Mouse (Mus musculus) liver, embryonic 16.5 days (tissue): ENCODE measurements around the gene Cd59b. TPM values are rescaled to one million over a fixed set of nuclear protein-coding genes. Genes with fewer than 3 reads are reported as not detected.
"Not testable (repeated sequence)": the region's sequence is repeated elsewhere in the genome, so short reads cannot be mapped to it uniquely, and the experiment has no call there.

ENCODE experiments used
- ATAC-seq: fragments of 200-750 bp; cut with Nextera tagmentation; 2 replicates; pipeline ENCODE4 v1.8.0; 2017; ENCODE audit warnings: low read depth, mild to moderate bottlenecking, moderate number of reproducible peaks, moderate library complexity
- H3K27ac ChIP-seq: fragments of 300-500 bp; sonication (generic); 2 replicates; pipeline ENCODE4 v1.5.1; 2014; ENCODE audit warnings: mild to moderate bottlenecking, low read length
- H3K27me3 ChIP-seq: fragments of 300-500 bp; sonication (generic); 2 replicates; pipeline ENCODE4 v1.6.1; 2014; ENCODE audit warnings: low read depth, low read length, mixed read lengths; ENCODE audit not compliant: control insufficient read depth, insufficient read depth
- H3K36me3 ChIP-seq: fragments of 300-500 bp; sonication (generic); 2 replicates; pipeline ENCODE4 v1.6.1; 2014; ENCODE audit warnings: mild to moderate bottlenecking; ENCODE audit not compliant: control insufficient read depth, insufficient read depth
- H3K4me1 ChIP-seq: fragments of 300-500 bp; sonication (generic); 2 replicates; pipeline ENCODE4 v1.6.1; 2014; ENCODE audit warnings: low read depth, low read length, mixed read lengths; ENCODE audit not compliant: control insufficient read depth
- H3K4me2 ChIP-seq: fragments of 300-500 bp; sonication (generic); 2 replicates; pipeline ENCODE4 v1.6.1; 2014; ENCODE audit warnings: low read depth, low read length, mixed read lengths
- H3K4me3 ChIP-seq: fragments of 300-500 bp; sonication (generic); 2 replicates; pipeline ENCODE4 v1.5.1; 2014; ENCODE audit warnings: low read depth, mild to moderate bottlenecking, low read length
- H3K9ac ChIP-seq: fragments of 300-500 bp; sonication (generic); 2 replicates; pipeline ENCODE4 v1.6.1; 2014; ENCODE audit warnings: low read depth, low read length
- H3K9me3 ChIP-seq: fragments of 300-500 bp; sonication (generic); replicated peaks from 2 replicates; pipeline ENCODE4 v1.6.1; 2016; ENCODE audit warnings: low read length; ENCODE audit not compliant: control insufficient read depth
- WGBS: fragments of 180-500 bp; shearing (Covaris S2); extraction: QIAGEN DNeasy Blood & Tissue Kit; methylation state at CpG from one replicate; pipeline ENCODE4 v1.1.7; 2014; ENCODE audit not compliant: insufficient replicate concordance; 5-methylcytosine and 5-hydroxymethylcytosine counted together
- polyA plus RNA-seq: library from polyadenylated mRNA; unstranded; fragments of >200 nt; fragmentation: Nextera tagmentation; extraction: Ambion mirVana; gene quantifications from 2 replicates; pipeline ENCODE4 v1.2.1, GENCODE M21; 2015

Gene Cd59b
- polyA plus RNA-seq, 1 experiment from 2014 or later: 9.7 TPM

DNA sequence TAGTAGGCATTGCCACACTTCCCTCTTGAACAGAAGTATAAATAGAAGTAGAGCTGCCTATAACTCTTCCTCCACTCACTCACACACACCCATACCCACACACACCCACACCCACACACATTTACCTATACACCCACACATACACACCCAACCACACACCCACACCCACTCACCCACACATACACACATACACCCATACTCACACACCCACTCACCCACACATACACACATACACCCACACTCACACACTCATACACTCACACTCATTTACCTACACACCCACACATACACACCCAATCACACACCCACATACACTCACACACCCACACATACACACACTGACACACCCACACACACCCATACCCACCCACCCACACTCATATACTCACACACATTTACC, 12.8 kb downstream of the Cd59b start:
- ATAC-seq: 0 out of 2 replicates have a peak, but pooled peaks have one; percentile 3
- peaks cover 28% of the 10 kb centered on the region for H3K4me1 ChIP-seq
- no peak overlapping the region for H3K27ac ChIP-seq

DNA sequence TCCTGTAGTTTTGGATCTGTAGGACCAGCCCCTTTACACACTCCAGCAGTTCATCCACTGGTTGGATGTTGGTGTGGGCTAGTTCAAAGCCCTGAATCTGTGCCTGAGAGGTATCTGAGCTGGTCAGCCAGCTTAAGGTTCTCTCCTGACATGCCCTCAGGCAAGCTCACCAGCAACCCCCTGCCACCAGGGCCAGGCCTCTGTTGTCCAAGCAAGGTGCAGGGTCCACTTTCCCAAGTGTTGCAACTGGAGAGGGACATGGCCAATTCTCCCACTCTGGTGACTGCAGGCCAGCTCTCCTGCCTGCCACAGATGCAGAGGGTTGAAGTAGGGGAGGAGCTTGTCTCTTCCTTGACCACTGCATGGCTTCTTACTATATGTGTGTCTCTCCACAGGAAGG, 14.4 kb downstream of the Cd59b start:
- not testable (repeated sequence) for H3K27ac ChIP-seq
- ATAC-seq: peak; percentile 68

More for the DNA sequence above, 12.8 kb downstream of the Cd59b start:
- H3K4me3 ChIP-seq: no peak overlapping the region
- no peaks in the 10 kb centered on the region for H3K27me3 ChIP-seq
- H3K9ac ChIP-seq: no peak overlapping the region
- H3K9me3 ChIP-seq: no peaks in the 10 kb centered on the region
- no peaks in the 10 kb centered on the region for H3K36me3 ChIP-seq
- no peak overlapping the region for H3K4me2 ChIP-seq

DNA sequence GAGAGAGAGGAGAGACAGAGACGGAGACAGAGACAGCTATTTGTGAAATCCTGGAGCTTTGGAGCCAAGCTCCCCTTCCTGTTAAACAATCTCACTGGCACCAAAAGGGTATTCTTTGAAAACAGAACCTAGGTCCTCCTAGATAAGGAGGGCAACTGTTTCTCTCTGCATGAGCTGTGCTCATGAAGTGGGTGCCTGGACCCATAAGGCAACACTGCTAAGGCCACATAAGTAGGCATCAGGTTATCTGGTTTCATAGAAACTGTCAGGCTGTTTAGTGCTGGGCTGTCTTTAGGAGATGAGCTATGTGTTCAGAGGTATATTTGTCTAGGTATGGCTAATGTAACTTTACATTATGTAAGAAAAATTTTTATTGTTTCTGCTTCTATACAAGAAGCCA, 17.9 kb downstream of the Cd59b start:
- peak overlapping the region; percentile 50; the same call in 1 of the 2 replicates for H3K27ac ChIP-seq
- 13% methylated on average over 1 of the region's 1 CpGs for WGBS
- H3K4me2 ChIP-seq, H3K4me3 ChIP-seq, H3K27me3 ChIP-seq, H3K9me3 ChIP-seq, H3K9ac ChIP-seq, H3K36me3 ChIP-seq: not testable (repeated sequence)
- H3K4me1 ChIP-seq: peaks cover 21% of the 10 kb centered on the region
- ATAC-seq: peak; percentile 75

More for the DNA sequence above, 14.4 kb downstream of the Cd59b start:
- H3K4me2 ChIP-seq, H3K9ac ChIP-seq, H3K9me3 ChIP-seq, H3K4me3 ChIP-seq, H3K27me3 ChIP-seq, H3K36me3 ChIP-seq: not testable (repeated sequence)
- peaks cover 22% of the 10 kb centered on the region for H3K4me1 ChIP-seq

DNA sequence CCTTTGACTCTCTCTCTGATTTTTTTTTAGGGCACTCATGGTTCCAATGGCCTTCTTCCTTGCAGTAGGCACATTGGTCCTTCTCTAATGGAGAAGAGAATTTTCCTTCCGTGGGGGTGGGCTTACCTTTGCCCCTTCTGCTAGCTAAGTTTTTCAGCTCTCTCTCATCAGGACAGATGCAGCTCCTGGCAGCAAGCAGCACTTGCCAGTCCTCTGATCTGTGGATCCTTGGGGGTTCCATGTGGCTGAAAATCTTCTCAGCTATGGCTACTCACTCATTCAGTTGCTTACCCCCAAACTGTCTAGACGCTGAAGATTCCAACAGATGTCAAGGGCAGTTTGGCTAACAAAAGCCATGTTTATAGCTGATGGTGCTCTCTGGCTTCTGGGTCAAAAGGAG, 23.7 kb downstream of the Cd59b start:
- H3K27me3 ChIP-seq: no peaks in the 10 kb centered on the region
- no peaks in the 10 kb centered on the region for H3K9me3 ChIP-seq
- no peaks in the 10 kb centered on the region for H3K36me3 ChIP-seq
- ATAC-seq: no peak
- H3K27ac ChIP-seq: no peak overlapping the region
- peaks cover 19% of the 10 kb centered on the region for H3K4me1 ChIP-seq
- H3K4me3 ChIP-seq: no peak overlapping the region
- WGBS: 66% methylated on average over 2 of the region's 2 CpGs
- no peak overlapping the region for H3K9ac ChIP-seq
- H3K4me2 ChIP-seq: no peak overlapping the region

- peak within 1 kb of the TSS; percentile 67 for H3K4me3 ChIP-seq
- H3K9me3 ChIP-seq: no peaks in the 10 kb centered on the region
- H3K36me3 ChIP-seq: no peaks in the 10 kb centered on the region
- ATAC-seq: peak; percentile 82
- no peaks in the 10 kb centered on the region for H3K27me3 ChIP-seq
- H3K27ac ChIP-seq: peak within 1 kb of the TSS; percentile 94
- peaks cover 40% of the 10 kb centered on the region for H3K4me1 ChIP-seq
- peak within 1 kb of the TSS; percentile 78 for H3K9ac ChIP-seq
- H3K4me2 ChIP-seq: peak within 1 kb of the TSS; percentile 58
- WGBS: 2% methylated on average over 15 of the region's 15 CpGs
Observed at GRCm38 (mm10) chr2:104095741-104096213, 26.1 kb downstream of the Cd59b start, which contains the start of gene Cd59a. TSS of gene Cd59a (plus strand) at chr2:104095801.

- Histone ChIP-seq H3K27me3 (no peaks in the 10 kb centered on the region), H3K4me1 (peaks cover 38% of the 10 kb centered on the region), H3K27ac (peak overlapping the region; percentile 94), H3K4me3 (peak overlapping the region; percentile 67), H3K9me3 (no peaks in the 10 kb centered on the region), H3K9ac (peak overlapping the region; percentile 78), H3K36me3 (no peaks in the 10 kb centered on the region), H3K4me2 (peak overlapping the region; percentile 58)
- 32% methylated on average over 10 of the region's 10 CpGs for WGBS
- no peak for ATAC-seq
Observed at GRCm38 (mm10) chr2:104096256-104096655, 26.6 kb downstream of the Cd59b start.

- peak overlapping the region; percentile 67 for H3K4me3 ChIP-seq
- peak overlapping the region; percentile 78 for H3K9ac ChIP-seq
- H3K4me2 ChIP-seq: peak overlapping the region; percentile 58
- not testable (repeated sequence) for H3K9me3 ChIP-seq, H3K27me3 ChIP-seq, H3K36me3 ChIP-seq, ATAC-seq
- peak overlapping the region; percentile 94 for H3K27ac ChIP-seq
- WGBS: 67% methylated on average over 1 of the region's 1 CpGs
- peaks cover 37% of the 10 kb centered on the region for H3K4me1 ChIP-seq
Observed at GRCm38 (mm10) chr2:104096796-104097195, 27.1 kb downstream of the Cd59b start.

DNA sequence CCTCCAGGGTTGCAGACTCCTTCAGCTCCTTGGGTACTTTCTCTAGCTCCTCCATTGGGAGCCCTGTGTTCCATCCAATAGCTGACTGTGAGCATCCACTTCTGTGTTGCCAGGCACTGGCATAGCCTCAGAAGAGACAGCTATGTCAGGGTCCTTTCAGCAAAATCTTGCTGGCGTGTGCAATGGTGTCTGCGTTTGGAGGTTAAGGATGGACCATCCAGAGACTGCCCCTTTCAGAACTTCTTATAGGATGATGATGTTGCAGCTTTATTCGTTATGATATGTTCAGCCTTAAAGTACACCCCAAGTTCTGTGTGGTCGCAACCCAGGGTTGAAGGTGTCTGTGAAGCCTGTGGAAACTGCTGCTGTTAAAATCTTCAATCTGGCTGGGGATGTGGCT, 27.7 kb downstream of the Cd59b start:
- H3K9ac ChIP-seq: peak overlapping the region; percentile 78
- not testable (repeated sequence) for H3K27me3 ChIP-seq, H3K9me3 ChIP-seq, ATAC-seq, H3K36me3 ChIP-seq
- WGBS: 83% methylated on average over 4 of the region's 4 CpGs
- H3K4me1 ChIP-seq: peaks cover 38% of the 10 kb centered on the region
- peak overlapping the region; percentile 94 for H3K27ac ChIP-seq
- H3K4me2 ChIP-seq: peak overlapping the region; percentile 58
- peak overlapping the region; percentile 67 for H3K4me3 ChIP-seq

DNA sequence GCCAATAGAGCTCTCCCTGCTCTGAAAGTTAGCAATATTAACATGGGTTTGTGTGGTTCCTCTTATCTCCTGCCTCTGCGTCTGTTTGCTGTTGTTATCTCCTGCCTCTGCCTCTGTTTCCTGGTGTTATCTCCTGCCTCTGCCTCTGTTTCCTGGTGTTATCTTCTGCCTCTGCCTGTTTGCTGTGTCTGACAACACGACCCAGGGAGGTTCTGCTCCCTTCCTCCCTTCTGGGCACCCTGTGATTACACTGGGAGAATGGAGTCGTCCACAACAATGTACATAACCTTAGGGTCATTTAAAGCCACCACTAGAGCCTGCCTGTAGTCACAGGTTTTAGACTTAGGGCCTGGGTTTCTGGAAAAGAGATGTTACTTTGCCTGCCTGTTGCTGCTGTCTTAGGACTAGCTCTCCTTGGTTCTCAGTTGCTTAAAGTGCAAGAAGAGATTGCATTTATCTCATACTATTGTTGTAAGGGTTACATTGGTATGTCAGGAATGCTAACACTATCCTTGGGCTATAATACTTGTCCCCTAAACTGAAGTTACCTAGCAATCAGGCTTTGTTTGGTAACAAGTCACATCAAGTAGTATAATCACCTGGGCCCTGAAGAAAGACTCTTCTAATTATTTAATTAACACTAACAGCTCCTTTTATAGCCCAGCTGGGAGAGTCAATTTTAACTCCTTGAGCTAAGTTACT, 29.0 kb downstream of the Cd59b start:
- Histone ChIP-seq H3K4me2 (peak overlapping the region; percentile 58), H3K9me3 (no peaks in the 10 kb centered on the region), H3K27ac (peak overlapping the region; percentile 94), H3K9ac (peak overlapping the region; percentile 53), H3K4me1 (peaks cover 47% of the 10 kb centered on the region), H3K4me3 (peak overlapping the region; percentile 56), H3K27me3 (no peaks in the 10 kb centered on the region), H3K36me3 (no peaks in the 10 kb centered on the region; the same call in 1 of the 2 replicates)
- peak; percentile 89 for ATAC-seq
- 7% methylated on average over 3 of the region's 3 CpGs for WGBS
